Mouse (Mus musculus): Measurements from ENCODE around the gene Zyx.

- no peak for TF ChIP-seq FLI1 (IDR thresholded peaks at IDR 0.05; ENCODE audit: low read length)
- TF ChIP-seq GATA1 (IDR thresholded peaks at IDR 0.05; ENCODE audit: borderline replicate concordance, low read length), result no peak
These were observed 24.2 kb upstream of the Zyx start for GRCm38 (mm10) chr6:42325268-42325609.

All from megakaryocyte, embryonic 14.5 days (primary cell).